Mouse (Mus musculus) kidney, embryonic 15.5 days (tissue): ENCODE results near the gene Lmcd1. TPM values are rescaled to one million over a fixed set of nuclear protein-coding genes. Genes with fewer than 3 reads are reported as not detected.
A peak's percentile ranks its signal among the peaks of the same experiment; 100 is the strongest.

Experiments used
- ATAC-seq: fragments of 200-750 bp; cut with Nextera tagmentation; replicated peaks from 2 replicates; pipeline ENCODE4 v1.8.0; 2017; ENCODE audit warnings: moderate TSS enrichment; ENCODE audit not compliant: low FRiP score
- H3K27ac ChIP-seq: fragments of 300-500 bp; sonication (generic); 2 replicates; pipeline ENCODE4 v1.5.1; 2015; ENCODE audit warnings: mild to moderate bottlenecking, inconsistent platforms
- H3K27me3 ChIP-seq: fragments of 300-500 bp; sonication (generic); 2 replicates; pipeline ENCODE4 v1.6.1; 2015; ENCODE audit warnings: inconsistent platforms
- H3K36me3 ChIP-seq: fragments of 300-500 bp; sonication (generic); 2 replicates; pipeline ENCODE4 v1.6.1; 2015; ENCODE audit warnings: inconsistent platforms
- H3K4me1 ChIP-seq: fragments of 300-500 bp; sonication (generic); 2 replicates; pipeline ENCODE4 v1.6.1; 2015; ENCODE audit warnings: inconsistent platforms
- H3K4me2 ChIP-seq: fragments of 300-500 bp; sonication (generic); 2 replicates; pipeline ENCODE4 v1.6.1; 2015; ENCODE audit warnings: moderate library complexity, mild to moderate bottlenecking, inconsistent platforms
- H3K4me3 ChIP-seq: fragments of 300-500 bp; sonication (generic); replicated peaks from 2 replicates; pipeline ENCODE4 v1.5.1; 2015; ENCODE audit warnings: mild to moderate bottlenecking, inconsistent platforms
- H3K9ac ChIP-seq: fragments of 300-500 bp; sonication (generic); 2 replicates; pipeline ENCODE4 v1.6.1; 2015; ENCODE audit warnings: mild to moderate bottlenecking, inconsistent platforms
- H3K9me3 ChIP-seq: fragments of 300-500 bp; sonication (generic); replicated peaks from 2 replicates; pipeline ENCODE4 v1.6.1; 2016; ENCODE audit warnings: inconsistent platforms
- WGBS: fragments of 180-500 bp; shearing (Covaris S2); methylation state at CpG from one replicate; pipeline ENCODE4 v1.1.7; 2015; ENCODE audit warnings: mixed read lengths; 5-methylcytosine and 5-hydroxymethylcytosine counted together
- polyA plus RNA-seq: library from polyadenylated mRNA; unstranded; fragments of >200 nt; fragmentation: Nextera tagmentation; extraction: Ambion mirVana; gene quantifications from 2 replicates; pipeline ENCODE4 v1.2.1, GENCODE M21; 2015

The Lmcd1 gene
- polyA plus RNA-seq, 1 experiment from 2014 or later = 23.3 TPM

DNA sequence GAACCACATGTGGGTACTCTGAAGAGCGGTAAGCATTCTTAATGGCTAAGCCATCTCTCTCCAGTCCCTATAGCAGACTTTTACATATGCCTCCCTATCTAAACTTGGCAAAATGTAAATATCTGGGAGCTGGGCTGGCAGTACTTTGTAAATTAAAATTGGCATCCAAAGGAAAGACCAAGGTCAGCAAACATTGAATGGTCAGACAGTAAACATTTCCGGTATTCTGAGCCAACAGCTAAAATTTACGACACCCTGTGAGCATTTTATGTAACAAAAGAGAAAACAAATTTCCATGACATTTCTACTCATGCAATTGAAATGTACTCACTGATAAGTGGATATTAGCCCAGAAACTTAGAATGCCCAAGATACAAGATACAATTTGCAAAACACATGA is 51.7 kb downstream of the Lmcd1 start:
- H3K36me3 ChIP-seq = no peaks in the 10 kb centered on the region
- no peak for ATAC-seq
- H3K4me2 ChIP-seq = no peak overlapping the region
- H3K27ac ChIP-seq = no peak overlapping the region
- peaks cover 3% of the 10 kb centered on the region; the same call in 1 of the 2 replicates for H3K4me1 ChIP-seq
- no peak overlapping the region for H3K9ac ChIP-seq
- no peaks in the 10 kb centered on the region for H3K27me3 ChIP-seq
- no peaks in the 10 kb centered on the region for H3K9me3 ChIP-seq
- 77% methylated on average over 3 of the region's 3 CpGs for WGBS
- no peak overlapping the region for H3K4me3 ChIP-seq

DNA sequence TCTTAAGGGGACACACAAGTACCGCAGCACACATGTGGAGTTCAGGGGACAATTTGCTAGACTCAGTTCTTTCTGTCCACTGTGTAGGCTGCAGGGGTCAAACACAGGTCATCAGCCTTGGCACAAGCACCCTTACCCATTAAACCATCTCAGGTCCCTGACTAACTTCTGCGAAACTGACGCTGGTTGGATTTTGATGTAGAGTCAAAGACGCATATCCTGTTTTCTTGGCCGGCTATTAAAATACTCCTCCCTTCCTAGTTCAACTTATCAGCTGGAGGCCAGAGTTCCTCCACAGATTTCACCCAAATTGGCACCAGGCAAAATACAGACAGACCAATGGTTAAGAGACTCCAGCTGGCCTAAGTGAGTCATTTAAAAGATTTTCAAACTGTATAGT is 54.2 kb downstream of the Lmcd1 start:
- ATAC-seq = no peak
- peaks cover 3% of the 10 kb centered on the region; the same call in 1 of the 2 replicates for H3K4me1 ChIP-seq
- no peaks in the 10 kb centered on the region for H3K9me3 ChIP-seq
- no peak overlapping the region for H3K27ac ChIP-seq
- no peak overlapping the region for H3K4me2 ChIP-seq
- H3K36me3 ChIP-seq = no peaks in the 10 kb centered on the region
- H3K9ac ChIP-seq = no peak overlapping the region
- H3K27me3 ChIP-seq = no peaks in the 10 kb centered on the region
- no peak overlapping the region for H3K4me3 ChIP-seq
- 33% methylated on average over 5 of the region's 5 CpGs for WGBS

DNA sequence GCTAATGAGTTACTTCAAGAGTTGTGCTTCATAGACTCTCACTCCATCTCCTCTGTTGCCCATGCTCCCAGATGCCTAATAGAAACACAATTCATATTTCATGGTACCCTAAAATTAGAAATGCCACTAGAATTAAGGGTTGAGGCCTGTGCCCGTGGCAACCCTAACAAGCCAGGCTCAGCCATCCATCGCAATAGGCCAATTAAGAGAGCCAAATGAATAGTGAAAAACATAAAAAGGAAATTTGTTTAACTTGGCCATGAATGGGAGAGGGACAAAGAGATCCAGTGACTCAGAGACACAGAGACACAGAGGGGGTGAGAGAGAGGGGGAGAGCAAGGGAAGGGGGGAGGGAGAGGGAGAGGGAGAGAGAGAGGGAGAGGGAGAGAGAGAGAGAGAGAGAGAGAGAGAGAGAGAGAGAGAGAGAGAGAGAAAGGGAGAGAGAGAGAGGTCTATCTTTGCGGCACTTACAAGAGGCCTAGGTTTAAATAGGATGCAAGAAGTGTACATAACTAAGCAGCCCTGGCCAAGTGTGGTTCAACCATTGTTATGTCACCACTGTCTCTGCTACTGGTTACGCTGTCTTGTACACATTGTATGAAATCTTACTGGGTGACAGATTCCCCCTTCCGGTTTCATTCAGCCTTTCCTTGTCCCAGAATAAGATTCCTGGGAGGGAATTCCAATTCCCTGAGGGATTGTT is 57.1 kb downstream of the Lmcd1 start:
- Histone ChIP-seq H3K4me3 (no peak overlapping the region), H3K9ac (no peak overlapping the region), H3K27ac (no peak overlapping the region), H3K9me3 (no peaks in the 10 kb centered on the region), H3K27me3 (no peaks in the 10 kb centered on the region), H3K4me1 (peaks cover 3% of the 10 kb centered on the region; the same call in 1 of the 2 replicates), H3K36me3 (no peaks in the 10 kb centered on the region), H3K4me2 (no peak overlapping the region)
- WGBS = 88% methylated on average over 5 of the region's 5 CpGs
- ATAC-seq = no peak

DNA sequence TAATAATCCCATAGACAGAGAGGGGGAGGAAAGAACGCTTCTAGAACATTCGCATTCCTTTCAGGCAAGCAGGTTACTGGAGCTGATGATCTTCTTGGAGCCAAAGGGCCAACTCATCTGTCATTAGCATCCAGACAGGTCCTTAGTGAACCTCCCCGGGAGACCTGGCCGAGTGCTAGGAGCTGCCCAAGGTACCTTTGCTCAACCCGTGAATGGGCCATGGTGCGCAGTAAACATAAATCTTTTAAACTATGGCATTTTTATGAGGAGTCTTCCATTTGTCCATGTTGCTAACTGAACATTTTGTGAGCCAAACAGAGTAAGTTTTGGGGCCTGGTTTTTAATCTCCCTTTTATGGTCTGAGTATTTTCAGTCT is 57.7 kb downstream of the Lmcd1 start:
- no peak overlapping the region for H3K27ac ChIP-seq
- peaks cover 3% of the 10 kb centered on the region; the same call in 1 of the 2 replicates for H3K4me1 ChIP-seq
- H3K9me3 ChIP-seq = no peaks in the 10 kb centered on the region
- WGBS = 43% methylated on average over 6 of the region's 6 CpGs
- H3K4me3 ChIP-seq = no peak overlapping the region
- H3K36me3 ChIP-seq = no peaks in the 10 kb centered on the region
- H3K4me2 ChIP-seq = no peak overlapping the region
- ATAC-seq = no peak
- no peak overlapping the region for H3K9ac ChIP-seq
- H3K27me3 ChIP-seq = no peaks in the 10 kb centered on the region

DNA sequence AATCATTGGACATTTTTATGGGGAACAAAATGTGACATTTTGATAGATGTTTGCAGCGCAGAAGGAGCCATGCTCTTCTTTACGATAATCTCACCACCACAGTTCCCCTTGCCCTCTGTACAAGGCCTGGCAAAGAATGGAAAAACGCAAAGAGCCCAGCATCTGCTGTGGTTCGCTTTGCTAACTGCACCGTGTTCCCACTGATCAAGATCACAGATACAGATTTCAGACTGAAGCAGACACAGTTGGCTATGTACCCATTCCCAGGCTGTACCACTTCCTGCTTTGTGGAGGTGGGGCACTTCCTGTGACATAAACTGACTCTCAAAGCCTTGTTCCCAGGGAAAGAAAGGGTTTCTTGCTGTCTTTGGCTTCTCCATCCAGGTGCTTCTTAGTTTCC is 60.4 kb downstream of the Lmcd1 start:
- H3K27ac ChIP-seq = no peak overlapping the region
- no peaks in the 10 kb centered on the region for H3K36me3 ChIP-seq
- ATAC-seq = no peak
- no peak overlapping the region for H3K4me2 ChIP-seq
- H3K9me3 ChIP-seq = no peaks in the 10 kb centered on the region
- no peak overlapping the region for H3K4me3 ChIP-seq
- WGBS = 63% methylated on average over 5 of the region's 5 CpGs
- H3K27me3 ChIP-seq = no peaks in the 10 kb centered on the region
- no peak overlapping the region for H3K9ac ChIP-seq
- H3K4me1 ChIP-seq = no peaks in the 10 kb centered on the region

DNA sequence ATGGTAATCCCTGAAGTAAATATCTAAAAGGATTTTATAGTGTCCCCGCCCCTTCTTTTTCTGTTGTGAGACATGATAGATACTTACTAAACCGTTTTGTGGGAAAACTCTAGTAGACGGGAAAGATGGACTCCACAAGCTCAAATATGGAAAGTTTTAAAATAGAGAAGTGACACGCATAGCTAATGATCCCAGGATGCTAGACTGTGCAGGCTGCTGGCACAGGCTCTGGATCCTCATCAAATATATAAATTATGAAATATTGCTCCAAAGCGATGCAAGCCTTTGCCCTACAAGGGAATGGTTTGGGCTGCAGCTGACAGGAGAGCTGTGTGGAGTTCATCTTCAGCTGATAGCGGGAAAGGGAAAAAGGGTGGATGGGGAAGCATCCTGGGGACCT is 64.1 kb downstream of the Lmcd1 start:
- Histone ChIP-seq H3K9me3 (no peaks in the 10 kb centered on the region), H3K4me2 (no peak overlapping the region), H3K9ac (no peak overlapping the region), H3K36me3 (no peaks in the 10 kb centered on the region), H3K27ac (no peak overlapping the region), H3K4me3 (no peak overlapping the region), H3K4me1 (no peaks in the 10 kb centered on the region), H3K27me3 (no peaks in the 10 kb centered on the region)
- 76% methylated on average over 6 of the region's 6 CpGs for WGBS
- no peak for ATAC-seq

DNA sequence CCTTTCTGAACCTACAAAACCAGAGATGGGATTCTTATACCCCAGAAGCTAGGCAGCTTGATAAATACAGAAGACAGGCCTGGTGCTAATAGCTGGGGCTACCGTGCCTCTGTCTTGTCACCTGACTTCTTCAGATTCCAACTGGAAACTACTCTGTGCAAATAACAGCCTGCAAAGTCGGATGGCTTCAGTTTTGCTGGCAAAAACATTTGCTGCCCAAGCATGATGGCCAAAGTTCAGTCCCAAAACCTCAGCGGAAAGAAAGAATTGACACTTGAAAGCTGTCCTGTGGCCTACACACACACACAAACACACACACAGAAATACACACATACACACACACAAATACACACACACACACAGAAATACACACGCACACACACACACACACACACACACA is 65.5 kb downstream of the Lmcd1 start:
- WGBS = 84% methylated on average over 4 of the region's 4 CpGs
- H3K27ac ChIP-seq = no peak overlapping the region
- no peaks in the 10 kb centered on the region for H3K27me3 ChIP-seq
- H3K4me2 ChIP-seq = no peak overlapping the region
- H3K4me1 ChIP-seq = no peaks in the 10 kb centered on the region
- no peaks in the 10 kb centered on the region for H3K36me3 ChIP-seq
- no peak overlapping the region for H3K4me3 ChIP-seq
- no peak for ATAC-seq
- no peaks in the 10 kb centered on the region for H3K9me3 ChIP-seq
- no peak overlapping the region for H3K9ac ChIP-seq

DNA sequence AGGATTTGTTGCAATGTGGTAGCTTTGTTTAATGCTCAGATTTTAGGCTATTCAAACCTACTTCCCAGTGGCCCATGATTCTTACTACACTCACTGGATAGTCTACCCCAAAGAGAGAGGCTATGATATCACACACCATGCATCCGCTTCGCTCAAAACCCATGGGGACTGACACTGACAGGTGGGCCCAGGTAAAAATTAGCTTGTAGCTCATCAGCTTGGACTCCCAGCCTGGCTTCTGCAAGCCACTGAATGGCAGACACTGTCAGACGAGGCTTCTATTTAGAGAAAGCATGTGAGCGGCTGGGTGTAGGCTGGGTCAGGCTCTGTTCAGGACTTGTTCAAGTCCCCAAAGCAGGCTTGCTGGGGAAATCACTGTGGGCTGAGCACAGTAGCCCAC is 76.9 kb downstream of the Lmcd1 start:
- Histone ChIP-seq H3K9me3 (no peaks in the 10 kb centered on the region), H3K27ac (no peak overlapping the region), H3K4me1 (no peaks in the 10 kb centered on the region), H3K4me2 (no peak overlapping the region), H3K27me3 (no peaks in the 10 kb centered on the region), H3K9ac (no peak overlapping the region), H3K36me3 (no peaks in the 10 kb centered on the region), H3K4me3 (no peak overlapping the region)
- no peak for ATAC-seq
- 94% methylated on average over 4 of the region's 4 CpGs for WGBS

DNA sequence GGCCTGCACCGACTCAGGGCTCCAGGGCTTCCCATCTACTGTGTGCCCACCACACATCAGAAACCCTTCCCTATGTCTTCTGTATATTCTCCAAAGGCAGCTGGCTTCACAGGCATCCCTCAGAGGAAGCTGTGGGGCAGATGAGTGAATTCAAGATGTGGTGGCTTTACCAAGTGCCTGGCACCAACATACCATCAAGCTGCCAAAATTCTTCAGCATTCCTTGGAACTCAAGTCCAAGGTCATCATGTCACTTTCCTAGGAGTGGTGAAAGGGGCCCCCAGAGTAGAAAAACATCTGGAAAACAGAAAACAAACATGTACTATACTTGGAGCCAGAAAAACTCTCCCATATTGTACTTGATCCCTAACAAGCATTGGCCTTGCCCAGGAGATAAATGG is 85.8 kb downstream of the Lmcd1 start:
- no peaks in the 10 kb centered on the region for H3K36me3 ChIP-seq
- WGBS = 88% methylated on average over 1 of the region's 1 CpGs
- no peak for ATAC-seq
- no peaks in the 10 kb centered on the region for H3K4me1 ChIP-seq
- no peak overlapping the region for H3K9ac ChIP-seq
- no peaks in the 10 kb centered on the region for H3K27me3 ChIP-seq
- no peaks in the 10 kb centered on the region for H3K9me3 ChIP-seq
- no peak overlapping the region for H3K4me3 ChIP-seq
- H3K4me2 ChIP-seq = no peak overlapping the region
- H3K27ac ChIP-seq = no peak overlapping the region

DNA sequence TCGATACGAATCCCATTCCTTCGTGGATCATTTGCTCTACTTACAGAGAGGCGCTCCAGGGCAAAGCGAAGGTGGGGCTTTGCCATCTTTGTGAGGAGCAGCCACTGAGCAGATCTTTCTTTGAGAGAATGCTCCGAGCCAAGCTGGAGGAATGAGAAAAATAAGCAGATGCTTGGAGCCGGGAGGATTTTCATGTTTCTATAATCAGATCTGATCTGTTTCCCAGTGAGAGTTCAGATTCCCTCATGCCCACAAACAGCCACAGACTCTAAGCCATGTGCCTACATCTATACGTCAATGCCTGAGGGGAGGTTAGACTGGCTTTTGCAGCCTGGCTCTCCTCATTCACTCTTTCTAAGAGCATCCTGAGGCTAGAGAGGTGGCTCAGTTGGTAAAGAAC is 87.1 kb downstream of the Lmcd1 start:
- Histone ChIP-seq H3K27ac (no peak overlapping the region), H3K9ac (no peak overlapping the region), H3K4me1 (0 out of 2 replicates have a peak, but pooled peaks cover 2% of the 10 kb centered on the region), H3K4me2 (no peak overlapping the region), H3K27me3 (no peaks in the 10 kb centered on the region), H3K4me3 (no peak overlapping the region), H3K9me3 (no peaks in the 10 kb centered on the region), H3K36me3 (no peaks in the 10 kb centered on the region)
- ATAC-seq = no peak
- WGBS = 89% methylated on average over 8 of the region's 8 CpGs

DNA sequence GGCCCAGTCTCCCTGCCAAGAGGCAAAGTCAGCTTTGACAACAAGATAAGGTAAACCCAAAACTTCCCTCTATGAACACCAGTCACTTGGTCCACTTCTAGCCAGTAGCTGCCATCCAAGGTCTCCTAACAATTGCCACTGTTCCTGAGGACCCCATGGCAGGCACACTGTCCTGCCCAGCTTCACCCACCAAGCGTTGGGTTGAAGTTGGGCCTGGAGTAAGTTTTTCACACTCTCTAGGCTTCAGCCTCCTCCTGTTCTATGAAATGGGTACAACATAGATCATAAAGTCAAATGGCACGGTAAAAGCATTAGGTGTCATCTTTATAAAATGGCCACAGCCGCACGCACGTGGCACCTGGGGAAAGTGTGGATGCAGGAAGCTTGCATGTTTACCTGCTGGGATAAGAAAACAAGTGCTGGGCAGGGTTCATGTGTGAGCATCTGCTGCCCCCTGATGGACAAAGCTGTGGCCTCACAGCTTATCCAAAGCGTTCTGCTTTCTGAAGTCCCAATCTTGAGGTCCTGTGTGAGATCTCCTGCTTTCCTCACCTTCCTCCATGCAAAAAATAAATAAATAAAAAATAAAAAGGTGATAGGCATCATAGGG is 88.9 kb downstream of the Lmcd1 start:
- H3K4me1 ChIP-seq = 0 out of 2 replicates have a peak, but pooled peaks cover 2% of the 10 kb centered on the region
- ATAC-seq = peak; percentile 65; the same call in 1 of the 2 replicates
- no peaks in the 10 kb centered on the region for H3K36me3 ChIP-seq
- no peaks in the 10 kb centered on the region for H3K9me3 ChIP-seq
- H3K9ac ChIP-seq = no peak overlapping the region
- H3K27me3 ChIP-seq = no peaks in the 10 kb centered on the region
- H3K4me3 ChIP-seq = no peak overlapping the region
- H3K4me2 ChIP-seq = no peak overlapping the region
- WGBS = 36% methylated on average over 6 of the region's 6 CpGs
- H3K27ac ChIP-seq = no peak overlapping the region

DNA sequence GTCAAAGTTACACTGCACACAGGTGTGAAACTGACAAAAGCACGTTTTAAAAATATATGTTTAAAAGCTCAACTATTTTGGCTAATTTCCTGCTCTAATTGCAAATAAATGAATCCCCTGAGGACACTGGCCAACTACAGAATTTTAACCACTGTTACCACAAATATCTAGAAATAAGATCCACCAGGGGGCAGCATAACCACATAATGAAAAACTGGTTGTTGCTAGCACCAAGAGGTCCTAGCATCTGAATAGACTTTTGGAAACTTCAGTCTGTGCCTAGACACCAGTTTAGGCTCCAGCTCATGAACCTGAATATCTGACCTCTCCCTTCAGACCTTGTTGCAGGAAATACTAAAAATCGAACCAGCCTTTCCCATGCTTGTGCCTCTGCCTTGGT is 91.0 kb downstream of the Lmcd1 start:
- no peaks in the 10 kb centered on the region for H3K9me3 ChIP-seq
- WGBS = 50% methylated on average over 2 of the region's 2 CpGs
- H3K4me3 ChIP-seq = no peak overlapping the region
- no peaks in the 10 kb centered on the region for H3K27me3 ChIP-seq
- no peak; the same call in 1 of the 2 replicates for ATAC-seq
- no peaks in the 10 kb centered on the region for H3K36me3 ChIP-seq
- H3K4me2 ChIP-seq = no peak overlapping the region
- H3K27ac ChIP-seq = no peak overlapping the region
- 0 out of 2 replicates have a peak, but pooled peaks cover 2% of the 10 kb centered on the region for H3K4me1 ChIP-seq
- H3K9ac ChIP-seq = no peak overlapping the region
